Mouse (Mus musculus) cerebellum, adult 11 months (tissue): ENCODE measurements around the gene Rogdi.

Experiments used
- DNase-seq: peaks from one replicate; pipeline ENCODE4 v3.0.0; 2022

The Rogdi gene

GRCm38 (mm10) chr16:4984717-4985116, 28.6 kb downstream of the Rogdi start:
- DNase-seq = no peak

- no peak for DNase-seq
Observed at GRCm38 (mm10) chr16:4979755-4980380, 33.5 kb downstream of the Rogdi start.

GRCm38 (mm10) chr16:4978275-4979051, 34.9 kb downstream of the Rogdi start:
- no peak for DNase-seq

- DNase-seq = peak; percentile 57
Observed at GRCm38 (mm10) chr16:4976180-4976579, 37.2 kb downstream of the Rogdi start.

GRCm38 (mm10) chr16:4974521-4974920, 38.8 kb downstream of the Rogdi start:
- peak; percentile 52 for DNase-seq

- DNase-seq = no peak
Observed at GRCm38 (mm10) chr16:4971626-4972025, 41.7 kb downstream of the Rogdi start.

- no peak for DNase-seq
Observed at GRCm38 (mm10) chr16:4969055-4969843, 44.1 kb downstream of the Rogdi start.

GRCm38 (mm10) chr16:4968426-4968825, 44.9 kb downstream of the Rogdi start:
- DNase-seq = no peak

- peak; percentile 51 for DNase-seq
Observed at GRCm38 (mm10) chr16:4965392-4966129, 47.8 kb downstream of the Rogdi start.

GRCm38 (mm10) chr16:4964731-4965391, 48.5 kb downstream of the Rogdi start:
- DNase-seq = no peak

GRCm38 (mm10) chr16:4963797-4964709, 49.3 kb downstream of the Rogdi start, which contains the start of gene Anks3:
Gene Anks3, minus strand, starts transcription at chr16:4964205.
- peak; percentile 98 for DNase-seq

- DNase-seq = no peak
Observed at GRCm38 (mm10) chr16:4963346-4963745, 50.0 kb downstream of the Rogdi start.

- DNase-seq = no peak
Observed at GRCm38 (mm10) chr16:4960260-4960659, 53.1 kb downstream of the Rogdi start.
